Mouse (Mus musculus) gastrocnemius, postnatal 14 days (tissue): ENCODE results near the gene Rgs7bp. TPM values are rescaled to one million over a fixed set of nuclear protein-coding genes. Genes with fewer than 3 reads are reported as not detected.
A peak's percentile ranks its signal among the peaks of the same experiment; 100 is the strongest.
"Not testable (repeated sequence)": the region's sequence is repeated elsewhere in the genome, so short reads cannot be mapped to it uniquely, and the experiment has no call there.

ENCODE experiments used
- DNase-seq: peaks from one replicate; pipeline ENCODE4 v3.0.0; 2021; ENCODE audit warnings: mixed read lengths
- intact Hi-C: fragments of 180-260 bp; cut with DNase I; formaldehyde crosslinking; loops from one replicate; pipeline ENCODE4 v1.15.1; 2025; ENCODE audit warnings: low total_unique reads
- total RNA-seq, 2 experiments: library from RNA; stranded (reverse); gene quantifications; 2 replicates each; pipeline ENCODE4 v1.2.3; 2021

The Rgs7bp gene
- total RNA-seq, 2 experiments from 2014 or later: 1.3 to 1.4 TPM

GRCm38 (mm10) chr13:104947958-104948357 lies 106.8 kb downstream of the Rgs7bp start:
- intact Hi-C loops: loop anchor here (10.0 kb wide), 2 partner anchors 277 to 663 kb away; partner anchors contain the start of gene Adamts6
- peak; percentile 66 for DNase-seq

- intact Hi-C loops: loop anchor here (10.0 kb wide), 2 partner anchors 284 to 656 kb away; partner anchors contain the start of gene Adamts6
- DNase-seq: no peak
Observed at GRCm38 (mm10) chr13:104940483-104940882, 114.2 kb downstream of the Rgs7bp start.

GRCm38 (mm10) chr13:104939856-104940255 lies 114.9 kb downstream of the Rgs7bp start:
- peak; percentile 47 for DNase-seq
- intact Hi-C loops: loop anchor here (5.0 to 10.0 kb wide), 3 partner anchors 133 to 655 kb away; partner anchors contain the start of gene Adamts6

- peak; percentile 11 for DNase-seq
- intact Hi-C loops: loop anchor here (5.0 kb wide), 1 partner anchor 132 kb away; no protein-coding TSS in a partner anchor
Observed at GRCm38 (mm10) chr13:104938966-104939593, 115.7 kb downstream of the Rgs7bp start.

GRCm38 (mm10) chr13:104937759-104938158 lies 117.0 kb downstream of the Rgs7bp start:
- no peak for DNase-seq
- intact Hi-C loops: loop anchor here (5.0 kb wide), 1 partner anchor 130 kb away; no protein-coding TSS in a partner anchor

GRCm38 (mm10) chr13:104936586-104936985 lies 118.1 kb downstream of the Rgs7bp start:
- intact Hi-C loops: loop anchor here (5.0 kb wide), 1 partner anchor 129 kb away; no protein-coding TSS in a partner anchor
- DNase-seq: no peak

- DNase-seq: no peak
- intact Hi-C loops: no loop called here
Observed at GRCm38 (mm10) chr13:104931635-104932532, 122.8 kb downstream of the Rgs7bp start.

- intact Hi-C loops: no loop called here
Observed at GRCm38 (mm10) chr13:104930814-104931213, 123.9 kb downstream of the Rgs7bp start.

GRCm38 (mm10) chr13:104918663-104919062 lies 136.1 kb downstream of the Rgs7bp start:
- intact Hi-C loops: no loop called here
- DNase-seq: no peak

More at GRCm38 (mm10) chr13:104930814-104931213, 123.9 kb downstream of the Rgs7bp start:
- DNase-seq: no peak

GRCm38 (mm10) chr13:104916771-104917170 lies 138.0 kb downstream of the Rgs7bp start:
- intact Hi-C loops, DNase-seq: not testable (repeated sequence)

GRCm38 (mm10) chr13:104916106-104916505 lies 138.6 kb downstream of the Rgs7bp start:
- intact Hi-C loops: no loop called here
- DNase-seq: no peak

GRCm38 (mm10) chr13:104914288-104914895 lies 140.3 kb downstream of the Rgs7bp start:
- intact Hi-C loops: no loop called here
- no peak for DNase-seq

- intact Hi-C loops, DNase-seq: not testable (repeated sequence)
Observed at GRCm38 (mm10) chr13:104911626-104912025, 143.1 kb downstream of the Rgs7bp start.

- DNase-seq, intact Hi-C loops: not testable (repeated sequence)
Observed at GRCm38 (mm10) chr13:104911006-104911405, 143.7 kb downstream of the Rgs7bp start.

GRCm38 (mm10) chr13:104908691-104909090 lies 146.0 kb downstream of the Rgs7bp start:
- no peak for DNase-seq
- intact Hi-C loops: no loop called here

Other genes starting within 250 kb of the Rgs7bp start
- 10 to 100 TPM; 10.2 to 10.3 TPM for gene Cwc27, start 237.8 kb downstream of the Rgs7bp start, total RNA-seq
- not detected for gene Shisal2b, start 191.0 kb downstream of the Rgs7bp start, total RNA-seq
- not detected for gene 4933425L06Rik, start 27.2 kb upstream of the Rgs7bp start, total RNA-seq
- gene Rnf180, start 239.9 kb upstream of the Rgs7bp start, total RNA-seq: under 1 TPM; 0.49 to 0.75 TPM